Mouse (Mus musculus): ENCODE data around the gene Bcat1. TPM values are rescaled to one million over a fixed set of nuclear protein-coding genes. Genes with fewer than 3 reads are reported as not detected.
"Not testable (repeated sequence)": the region's sequence is repeated elsewhere in the genome, so short reads cannot be mapped to it uniquely, and the experiment has no call there.

Gene Bcat1
- total RNA-seq, 2 experiments from 2014 or later = 1.1 to 2.9 TPM

GRCm38 (mm10) chr6:145094431-145094830 is 18.4 kb upstream of the Bcat1 start:
- no peak for DNase-seq
- intact Hi-C loops (cut with DNase I) = loop anchor here (10.0 kb wide), 1 partner anchor 240 kb away; no protein-coding TSS in a partner anchor

- DNase-seq = not testable (repeated sequence)
- intact Hi-C loops (cut with DNase I) = loop anchor here (10.0 kb wide), 1 partner anchor 242 kb away; no protein-coding TSS in a partner anchor
These were observed 17.1 kb upstream of the Bcat1 start for GRCm38 (mm10) chr6:145093038-145093622.

- intact Hi-C loops (cut with DNase I) = loop anchor here (10.0 kb wide), 1 partner anchor 243 kb away; no protein-coding TSS in a partner anchor
- DNase-seq = no peak
These were observed 16.0 kb upstream of the Bcat1 start for GRCm38 (mm10) chr6:145091998-145092397.

GRCm38 (mm10) chr6:145090928-145091327 is 14.9 kb upstream of the Bcat1 start:
- DNase-seq = no peak
- intact Hi-C loops (cut with DNase I) = loop anchor here (10.0 kb wide), 1 partner anchor 244 kb away; no protein-coding TSS in a partner anchor

- DNase-seq = no peak
- intact Hi-C loops (cut with DNase I) = loop anchor here (10.0 kb wide), 1 partner anchor 244 kb away; no protein-coding TSS in a partner anchor
These were observed 14.3 kb upstream of the Bcat1 start for GRCm38 (mm10) chr6:145090201-145090863.

- DNase-seq = no peak
- intact Hi-C loops (cut with DNase I) = loop anchor here (2.0 kb wide), 1 partner anchor 97 kb away; no protein-coding TSS in a partner anchor
These were observed 13.4 kb upstream of the Bcat1 start for GRCm38 (mm10) chr6:145089373-145089772.

- DNase-seq = no peak
- intact Hi-C loops (cut with DNase I) = loop anchor here (2.0 kb wide), 1 partner anchor 98 kb away; no protein-coding TSS in a partner anchor
These were observed 12.6 kb upstream of the Bcat1 start for GRCm38 (mm10) chr6:145088451-145089113.

GRCm38 (mm10) chr6:145084343-145085117 is 8.5 kb upstream of the Bcat1 start:
- no peak for DNase-seq
- intact Hi-C loops (cut with DNase I) = no loop called here

- no peak for DNase-seq
These were observed 5.7 kb upstream of the Bcat1 start for GRCm38 (mm10) chr6:145081721-145082120.

GRCm38 (mm10) chr6:145079087-145079759 is 3.2 kb upstream of the Bcat1 start:
- no peak for DNase-seq
- intact Hi-C loops (cut with DNase I) = no loop called here

More at GRCm38 (mm10) chr6:145081721-145082120, 5.7 kb upstream of the Bcat1 start:
- intact Hi-C loops (cut with DNase I) = no loop called here

- no peak for DNase-seq
- intact Hi-C loops (cut with DNase I) = no loop called here
These were observed 302 bp upstream of the Bcat1 start for GRCm38 (mm10) chr6:145076286-145076685.

- no peak for DNase-seq
- intact Hi-C loops (cut with DNase I) = no loop called here
These were observed 866 bp downstream of the Bcat1 start for GRCm38 (mm10) chr6:145075088-145075547.

GRCm38 (mm10) chr6:145074461-145074860 is 1.5 kb downstream of the Bcat1 start:
- intact Hi-C loops (cut with DNase I) = no loop called here
- no peak for DNase-seq

GRCm38 (mm10) chr6:145069921-145070320 is 6.1 kb downstream of the Bcat1 start:
- DNase-seq = no peak
- intact Hi-C loops (cut with DNase I) = no loop called here

- DNase-seq = no peak
- intact Hi-C loops (cut with DNase I) = no loop called here
These were observed 6.6 kb downstream of the Bcat1 start for GRCm38 (mm10) chr6:145069397-145069796.

GRCm38 (mm10) chr6:145067679-145068078 is 8.3 kb downstream of the Bcat1 start:
- no peak for DNase-seq
- intact Hi-C loops (cut with DNase I) = no loop called here

- no peak for DNase-seq
- intact Hi-C loops (cut with DNase I) = no loop called here
These were observed 9.6 kb downstream of the Bcat1 start for GRCm38 (mm10) chr6:145066416-145066815.

GRCm38 (mm10) chr6:145065301-145065845 is 10.6 kb downstream of the Bcat1 start:
- intact Hi-C loops (cut with DNase I) = no loop called here

GRCm38 (mm10) chr6:145064104-145064503 is 11.9 kb downstream of the Bcat1 start:
- intact Hi-C loops (cut with DNase I) = no loop called here
- no peak for DNase-seq

More at GRCm38 (mm10) chr6:145065301-145065845, 10.6 kb downstream of the Bcat1 start:
- no peak for DNase-seq

Measured in gastrocnemius, postnatal 36 days (tissue).